9 mouse cellular contexts compared by ENCODE assay signal in genomic region chr4:108833828-108834114, GRCm38 (mm10). TPM values are rescaled to one million over a fixed set of nuclear protein-coding genes. Genes with fewer than 3 reads are reported as not detected.
A peak's percentile ranks its signal among the peaks of the same experiment; 100 is the strongest.
DNase-seq lines count a peak whose midpoint lies in the region; ATAC-seq and TF ChIP-seq lines count a peak whose summit lies in the region.
"Had no signal": no experiment of that assay in that cellular context is flagged by ENCODE, and none has a peak within 500 bp of the region (broad histone marks: within the 10 kb centered on the region; RNA-seq: fewer than 3 reads in every experiment).

No protein-coding gene starts in this region.

- TF ChIP-seq POLR2A in spleen, adult 2 months (IDR thresholded peaks at IDR 0.05; ENCODE audit: low read depth, low read length), result peak; percentile 16; the same call in 1 of the 2 replicates

- no peaks in the 10 kb centered on the region for H3K9me3 ChIP-seq in forebrain, embryonic 13.5 days (replicated peaks)
- H3K9me3 ChIP-seq in liver, embryonic 14.5 days (ENCODE audit: control insufficient read depth, low read length), result no peaks in the 10 kb centered on the region
- no peaks in the 10 kb centered on the region for H3K9me3 ChIP-seq in stomach, postnatal 0 days (ENCODE audit: control insufficient read depth, low read length)

- TF ChIP-seq EP300 in liver, embryonic 14.5 days (IDR thresholded peaks at IDR 0.05; ENCODE audit: low read depth), result 0 out of 2 replicates have a peak, but pooled peaks have one; percentile 5
- no peak for TF ChIP-seq EP300 in stomach, postnatal 0 days (optimal IDR thresholded peaks at IDR 0.05)

- H3K27me3 ChIP-seq in spleen, adult 2 months (ENCODE audit: control insufficient read depth, insufficient read depth, low read length), result no peaks in the 10 kb centered on the region
- H3K27me3 ChIP-seq in forebrain, embryonic 13.5 days, result no peaks in the 10 kb centered on the region
- H3K27me3 ChIP-seq in liver, embryonic 14.5 days (ENCODE audit: control insufficient read depth, insufficient read depth, low read length), result no peaks in the 10 kb centered on the region
- no peaks in the 10 kb centered on the region for H3K27me3 ChIP-seq in stomach, postnatal 0 days (ENCODE audit: control insufficient read depth, insufficient read depth, low read length)

- no peak for TF ChIP-seq CTCF in spleen, adult 2 months (IDR thresholded peaks at IDR 0.05; ENCODE audit: extremely low read depth, insufficient read depth, insufficient read length, insufficient replicate concordance)
- TF ChIP-seq CTCF in liver, embryonic 14.5 days (IDR thresholded peaks at IDR 0.05; ENCODE audit: low read depth), result no peak
- no peak for TF ChIP-seq CTCF in stomach, postnatal 0 days (IDR thresholded peaks at IDR 0.05; ENCODE audit: low read depth)

- 2% methylated on average over 6 of the region's 6 CpGs for WGBS in spleen, adult 2 months
- WGBS in forebrain, embryonic 13.5 days, result under 1% methylated on average over 6 of the region's 6 CpGs
- 0% methylated on average over 6 of the region's 6 CpGs for WGBS in liver, embryonic 14.5 days (ENCODE audit: insufficient replicate concordance)
- 0% methylated on average over 6 of the region's 6 CpGs for whole genome bisulfite sequencing in stomach, postnatal 0 days

- intact Hi-C loops in left cerebral cortex, postnatal 25 days (cut with DNase I), result loop anchor here (2.0 kb wide), 1 partner anchor 53 kb away; the partner anchor contains the start of gene Zfyve9

- peak overlapping the region; percentile 87 for H3K27ac ChIP-seq in spleen, adult 2 months (ENCODE audit: insufficient read depth, low read length)
- peak overlapping the region; percentile 100 for H3K27ac ChIP-seq in forebrain, embryonic 13.5 days
- peak overlapping the region; percentile 89 for H3K27ac ChIP-seq in liver, embryonic 14.5 days
- peak overlapping the region; percentile 93 for H3K27ac ChIP-seq in stomach, postnatal 0 days (replicated peaks)

- DNase-seq in spleen, adult 2 months (ENCODE audit: low read depth in 1 of 2, low spot score in 2 of 2), result no peak
- DNase-seq in spleen, adult 18-20 months, result no peak
- DNase-seq in liver, embryonic 14.5 days (ENCODE audit: low read depth in 3 of 3, low spot score in 3 of 3), result no peak
- no peak for DNase-seq in stomach, postnatal 0 days (ENCODE audit: low spot score)
- DNase-seq in left cerebral cortex, postnatal 25 days (ENCODE audit: low spot score in 2 of 2), result no peak
- DNase-seq in adrenal gland, adult 8-10 months, result no peak
- no peak for DNase-seq in ovary, postnatal 14 days (ENCODE audit: low spot score)

- H3K4me1 ChIP-seq in spleen, adult 2 months (ENCODE audit: control insufficient read depth, insufficient read depth, insufficient read length), result peaks cover 5% of the 10 kb centered on the region; the same call in 1 of the 2 replicates
- H3K4me1 ChIP-seq in forebrain, embryonic 13.5 days, result peaks cover 39% of the 10 kb centered on the region
- peaks cover 7 to 15% of the 10 kb centered on the region in 2 experiments for H3K4me1 ChIP-seq in liver, embryonic 14.5 days (replicated peaks; ENCODE audit: control insufficient read depth in 2 of 2, insufficient read depth in 2 of 2, low read length in 1 of 2)
- H3K4me1 ChIP-seq in stomach, postnatal 0 days (replicated peaks; ENCODE audit: control insufficient read depth, insufficient read depth), result no peaks in the 10 kb centered on the region; the same call in 1 of the 2 replicates

- H3K9ac ChIP-seq in forebrain, embryonic 13.5 days, result peak overlapping the region; percentile 98
- peak overlapping the region; percentile 79 for H3K9ac ChIP-seq in liver, embryonic 14.5 days (replicated peaks)
- peak overlapping the region; percentile 98 for H3K9ac ChIP-seq in stomach, postnatal 0 days (ENCODE audit: low read length)

- H3K4me3 ChIP-seq in spleen, adult 2 months (ENCODE audit: extremely low read depth, insufficient read depth, insufficient read length), result peak overlapping the region; percentile 82
- H3K4me3 ChIP-seq in forebrain, embryonic 13.5 days, result peak overlapping the region; percentile 77
- peak overlapping the region; percentile 85 to 98 for H3K4me3 ChIP-seq in liver, embryonic 14.5 days (ENCODE audit: insufficient read depth in 1 of 2, low read depth in 2 of 2, low read length in 2 of 2)
- peak overlapping the region; percentile 94 for H3K4me3 ChIP-seq in stomach, postnatal 0 days (ENCODE audit: low read depth, low read length)

- H3K4me2 ChIP-seq in forebrain, embryonic 13.5 days, result peak overlapping the region; percentile 72
- peak overlapping the region; percentile 94 for H3K4me2 ChIP-seq in liver, embryonic 14.5 days (ENCODE audit: low read depth)
- peak overlapping the region; percentile 72 for H3K4me2 ChIP-seq in stomach, postnatal 0 days (replicated peaks; ENCODE audit: low read depth)

- no peak for ATAC-seq in forebrain, embryonic 13.5 days
- ATAC-seq in liver, embryonic 14.5 days (ENCODE audit: insufficient read depth), result no peak; the same call in 1 of the 2 replicates
- peak; percentile 59; the same call in 1 of the 2 replicates for ATAC-seq in stomach, postnatal 0 days (ENCODE audit: low FRiP score, low TSS enrichment)

- peaks cover 2% of the 10 kb centered on the region; the same call in 1 of the 2 replicates for H3K36me3 ChIP-seq in spleen, adult 2 months (ENCODE audit: control insufficient read depth, insufficient read depth, low read length)
- peaks cover 15% of the 10 kb centered on the region for H3K36me3 ChIP-seq in forebrain, embryonic 13.5 days (ENCODE audit: poor library complexity, severe bottlenecking)
- H3K36me3 ChIP-seq in liver, embryonic 14.5 days (replicated peaks; ENCODE audit: control insufficient read depth, insufficient read depth, low read depth), result peaks cover 4% of the 10 kb centered on the region; the same call in 1 of the 2 replicates
- no peaks in the 10 kb centered on the region for H3K36me3 ChIP-seq in stomach, postnatal 0 days (ENCODE audit: control insufficient read depth, insufficient read depth, low read length)

RNA-seq across cellular contexts. Expression of gene Btf3l4, which starts 0.4 kb away (rescaled TPM):
- 5.2 and 6.1 TPM in 2 replicates for polyA plus RNA-seq in spleen, adult 2 months (2012; rRNA removed)
- 256 and 275 TPM in 2 replicates for polyA plus RNA-seq in forebrain, embryonic 13.5 days (2015; fragmentation: Nextera tagmentation; extraction: Ambion mirVana)
- 11.1 and 22.1 TPM in 2 replicates for polyA plus RNA-seq in liver, embryonic 14.5 days (2012; rRNA removed)
- 47.6 and 49.4 TPM in 2 replicates for polyA plus RNA-seq in liver, embryonic 14.5 days (2014; fragmentation: Nextera tagmentation; extraction: Ambion mirVana)
- polyA plus RNA-seq in stomach, postnatal 0 days (2015; fragmentation: Nextera tagmentation; extraction: Ambion mirVana), result 114 TPM in 2 replicates
- 10 to 100 TPM; 82.7 to 86.9 TPM for total RNA-seq in left cerebral cortex, postnatal 25 days (2021)
- total RNA-seq in adrenal gland, adult 8-10 months (2022), result 100 to 1,000 TPM; 127 to 133 (median 131) TPM

RNA-seq across cellular contexts. Expression of gene Txndc12, which starts 0.6 kb away (rescaled TPM):
- 5.9 and 6.7 TPM in 2 replicates for polyA plus RNA-seq in spleen, adult 2 months (2012; rRNA removed)
- polyA plus RNA-seq in forebrain, embryonic 13.5 days (2015; fragmentation: Nextera tagmentation; extraction: Ambion mirVana), result 89.6 and 92.8 TPM in 2 replicates
- polyA plus RNA-seq in liver, embryonic 14.5 days (2012; rRNA removed), result 7.8 and 12.4 TPM in 2 replicates
- polyA plus RNA-seq in liver, embryonic 14.5 days (2014; fragmentation: Nextera tagmentation; extraction: Ambion mirVana), result 25.1 and 26.3 TPM in 2 replicates
- 64.0 and 66.7 TPM in 2 replicates for polyA plus RNA-seq in stomach, postnatal 0 days (2015; fragmentation: Nextera tagmentation; extraction: Ambion mirVana)
- 10 to 100 TPM; 35.4 to 41.0 TPM for total RNA-seq in left cerebral cortex, postnatal 25 days (2021)
- 10 to 100 TPM; 62.5 to 76.1 (median 70.7) TPM for total RNA-seq in adrenal gland, adult 8-10 months (2022)

RNA-seq across cellular contexts. Expression of gene Kti12, which starts 13.8 kb away (rescaled TPM):
- 32.7 and 44.2 TPM in 2 replicates for polyA plus RNA-seq in spleen, adult 2 months (2012; rRNA removed)
- 35.1 and 38.5 TPM in 2 replicates for polyA plus RNA-seq in forebrain, embryonic 13.5 days (2015; fragmentation: Nextera tagmentation; extraction: Ambion mirVana)
- polyA plus RNA-seq in liver, embryonic 14.5 days (2012; rRNA removed), result 25.4 and 29.9 TPM in 2 replicates
- polyA plus RNA-seq in liver, embryonic 14.5 days (2014; fragmentation: Nextera tagmentation; extraction: Ambion mirVana), result 38.0 and 41.0 TPM in 2 replicates
- 30.9 TPM in 2 replicates for polyA plus RNA-seq in stomach, postnatal 0 days (2015; fragmentation: Nextera tagmentation; extraction: Ambion mirVana)
- 10 to 100 TPM; 15.4 to 18.7 TPM for total RNA-seq in left cerebral cortex, postnatal 25 days (2021)
- total RNA-seq in adrenal gland, adult 8-10 months (2022), result 10 to 100 TPM; 30.5 to 36.2 (median 31.8) TPM

RNA-seq across cellular contexts. Expression of gene A730015C16Rik, which starts 14.6 kb away (rescaled TPM):
- 0.14 TPM in 1 of 2 replicates, not detected in the other for polyA plus RNA-seq in spleen, adult 2 months (2012; rRNA removed)
- 1.4 and 1.7 TPM in 2 replicates for polyA plus RNA-seq in forebrain, embryonic 13.5 days (2015; fragmentation: Nextera tagmentation; extraction: Ambion mirVana)
- 0.10 TPM in 1 of 2 replicates, not detected in the other for polyA plus RNA-seq in liver, embryonic 14.5 days (2012; rRNA removed)
- 0.23 TPM in 1 of 2 replicates, not detected in the other for polyA plus RNA-seq in liver, embryonic 14.5 days (2014; fragmentation: Nextera tagmentation; extraction: Ambion mirVana)
- 0.38 and 0.99 TPM in 2 replicates for polyA plus RNA-seq in stomach, postnatal 0 days (2015; fragmentation: Nextera tagmentation; extraction: Ambion mirVana)
- not detected for total RNA-seq in left cerebral cortex, postnatal 25 days (2021)
- total RNA-seq in adrenal gland, adult 8-10 months (2022), result not detected

RNA-seq across cellular contexts. Expression of gene Rab3b, which starts 45.1 kb away (rescaled TPM):
- 0.58 and 0.81 TPM in 2 replicates for polyA plus RNA-seq in spleen, adult 2 months (2012; rRNA removed)
- polyA plus RNA-seq in forebrain, embryonic 13.5 days (2015; fragmentation: Nextera tagmentation; extraction: Ambion mirVana), result 38.0 and 54.1 TPM in 2 replicates
- 0.98 and 1.3 TPM in 2 replicates for polyA plus RNA-seq in liver, embryonic 14.5 days (2012; rRNA removed)
- polyA plus RNA-seq in liver, embryonic 14.5 days (2014; fragmentation: Nextera tagmentation; extraction: Ambion mirVana), result 1.2 and 2.2 TPM in 2 replicates
- 11.6 and 11.9 TPM in 2 replicates for polyA plus RNA-seq in stomach, postnatal 0 days (2015; fragmentation: Nextera tagmentation; extraction: Ambion mirVana)
- 10 to 100 TPM; 90.0 to 96.0 TPM for total RNA-seq in left cerebral cortex, postnatal 25 days (2021)
- total RNA-seq in adrenal gland, adult 8-10 months (2022), result 10 to 100 TPM; 46.9 to 74.2 (median 55.2) TPM
- total RNA-seq: common myeloid progenitor, adult 5-6 weeks had no signal
